Mouse (Mus musculus): ENCODE data around the gene Uba7. TPM values are rescaled to one million over a fixed set of nuclear protein-coding genes. Genes with fewer than 3 reads are reported as not detected.

The Uba7 gene
- polyA plus RNA-seq, 1 experiment from 2014 or later: 25.4 TPM

- Histone ChIP-seq H3K27me3 (no peaks in the 10 kb centered on the region), H3K4me1 (replicated peaks) (peaks cover 74% of the 10 kb centered on the region), H3K9ac (replicated peaks) (peak within 1 kb of the TSS; percentile 91), H3K27ac (peak within 1 kb of the TSS; percentile 100), H3K4me2 (peak within 1 kb of the TSS; percentile 98), H3K4me3 (replicated peaks) (peak within 1 kb of the TSS; percentile 77), H3K36me3 (peaks cover 10% of the 10 kb centered on the region), H3K9me3 (no peaks in the 10 kb centered on the region)
- ATAC-seq (ENCODE audit: insufficient number of reproducible peaks, insufficient read depth, low FRiP score, low TSS enrichment, low read depth): peak; percentile 72
- WGBS: 12% methylated on average over 14 of the region's 14 CpGs
Observed at GRCm38 (mm10) chr9:107982681-107983346, 7.5 kb downstream of the Uba7 start, which contains the start of gene Gm20661. Gm20661 (plus strand) TSS chr9:107983058.

DNA sequence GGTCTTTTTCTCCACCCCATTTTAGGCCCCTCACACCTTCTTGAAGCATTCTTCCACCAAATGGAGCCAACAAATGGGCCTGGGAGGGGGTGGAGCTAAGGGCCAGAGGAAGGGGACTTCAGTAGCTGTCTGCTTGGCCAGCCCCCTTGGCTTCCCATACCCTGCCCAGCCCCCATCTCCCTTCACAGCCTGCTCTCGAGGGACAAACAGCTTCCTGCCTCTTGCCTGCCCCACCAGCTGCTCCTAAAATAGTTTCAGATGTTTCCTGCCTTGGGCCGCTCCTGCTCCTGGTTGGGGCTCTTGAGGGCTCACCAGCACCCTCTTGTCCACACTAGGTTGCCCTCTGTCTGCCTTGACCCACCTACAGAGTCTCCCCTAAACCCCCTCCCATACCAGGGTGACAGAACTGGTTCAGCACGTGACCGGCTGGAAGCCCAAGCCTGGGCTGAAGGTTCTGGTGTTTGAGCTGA is 8.2 kb downstream of the Uba7 start:
- H3K4me3 ChIP-seq (replicated peaks): peak overlapping the region; percentile 77
- peak overlapping the region; percentile 91 for H3K9ac ChIP-seq (replicated peaks)
- H3K9me3 ChIP-seq: no peaks in the 10 kb centered on the region
- WGBS: 1% methylated on average over 4 of the region's 4 CpGs
- peak; percentile 32 for ATAC-seq (ENCODE audit: insufficient number of reproducible peaks, insufficient read depth, low FRiP score, low TSS enrichment, low read depth)
- H3K27me3 ChIP-seq: no peaks in the 10 kb centered on the region
- peak overlapping the region; percentile 98 for H3K4me2 ChIP-seq
- H3K4me1 ChIP-seq (replicated peaks): peaks cover 81% of the 10 kb centered on the region
- peak overlapping the region; percentile 100 for H3K27ac ChIP-seq
- H3K36me3 ChIP-seq: peaks cover 10% of the 10 kb centered on the region

- H3K4me2 ChIP-seq: peak overlapping the region; percentile 98
- WGBS: 19% methylated on average over 19 of the region's 19 CpGs
- H3K4me1 ChIP-seq (replicated peaks): peaks cover 76% of the 10 kb centered on the region
- peak overlapping the region; percentile 91 for H3K9ac ChIP-seq (replicated peaks)
- H3K36me3 ChIP-seq: peaks cover 10% of the 10 kb centered on the region
- no peak for ATAC-seq (ENCODE audit: insufficient number of reproducible peaks, insufficient read depth, low FRiP score, low TSS enrichment, low read depth)
- no peaks in the 10 kb centered on the region for H3K9me3 ChIP-seq
- peak overlapping the region; percentile 100 for H3K27ac ChIP-seq
- H3K27me3 ChIP-seq: no peaks in the 10 kb centered on the region
- H3K4me3 ChIP-seq (replicated peaks): peak overlapping the region; percentile 77
Observed at GRCm38 (mm10) chr9:107984052-107984753, 8.9 kb downstream of the Uba7 start.

DNA sequence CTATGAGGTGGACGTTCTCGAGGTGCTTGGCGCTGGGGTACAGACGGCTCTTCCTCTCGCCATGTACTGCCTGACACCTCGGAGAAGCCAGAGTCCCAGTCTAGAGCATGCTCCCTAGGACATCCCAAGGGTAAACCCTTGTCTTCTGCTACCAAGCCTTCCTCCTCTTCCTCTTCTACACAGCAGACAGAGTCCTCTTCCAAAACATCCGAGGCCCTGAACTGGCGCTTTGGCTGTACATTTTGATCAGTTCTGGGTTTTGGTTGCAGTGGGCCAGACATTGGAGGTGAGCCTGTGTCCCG is 9.4 kb downstream of the Uba7 start:
- peaks cover 10% of the 10 kb centered on the region for H3K36me3 ChIP-seq
- WGBS: 21% methylated on average over 9 of the region's 9 CpGs
- H3K9me3 ChIP-seq: no peaks in the 10 kb centered on the region
- peak overlapping the region; percentile 100 for H3K27ac ChIP-seq
- peak overlapping the region; percentile 98 for H3K4me2 ChIP-seq
- peak overlapping the region; percentile 77 for H3K4me3 ChIP-seq (replicated peaks)
- ATAC-seq (ENCODE audit: insufficient number of reproducible peaks, insufficient read depth, low FRiP score, low TSS enrichment, low read depth): no peak
- peak overlapping the region; percentile 91 for H3K9ac ChIP-seq (replicated peaks)
- peaks cover 73% of the 10 kb centered on the region for H3K4me1 ChIP-seq (replicated peaks)
- H3K27me3 ChIP-seq: no peaks in the 10 kb centered on the region

- H3K9me3 ChIP-seq: no peaks in the 10 kb centered on the region
- H3K27me3 ChIP-seq: no peaks in the 10 kb centered on the region
- H3K36me3 ChIP-seq: peaks cover 10% of the 10 kb centered on the region
- peak within 1 kb of the TSS; percentile 98 for H3K4me2 ChIP-seq
- peak within 1 kb of the TSS; percentile 91 for H3K9ac ChIP-seq (replicated peaks)
- peak; percentile 43 for ATAC-seq (ENCODE audit: insufficient number of reproducible peaks, insufficient read depth, low FRiP score, low TSS enrichment, low read depth)
- peaks cover 66% of the 10 kb centered on the region for H3K4me1 ChIP-seq (replicated peaks)
- under 1% methylated on average over 58 of the region's 58 CpGs for WGBS
- H3K27ac ChIP-seq: peak within 1 kb of the TSS; percentile 100
- peak within 1 kb of the TSS; percentile 77 for H3K4me3 ChIP-seq (replicated peaks)
Observed at GRCm38 (mm10) chr9:107985131-107986119, 10.1 kb downstream of the Uba7 start, which contains the start of gene Inka1. Inka1 (minus strand) TSS chr9:107985879.

DNA sequence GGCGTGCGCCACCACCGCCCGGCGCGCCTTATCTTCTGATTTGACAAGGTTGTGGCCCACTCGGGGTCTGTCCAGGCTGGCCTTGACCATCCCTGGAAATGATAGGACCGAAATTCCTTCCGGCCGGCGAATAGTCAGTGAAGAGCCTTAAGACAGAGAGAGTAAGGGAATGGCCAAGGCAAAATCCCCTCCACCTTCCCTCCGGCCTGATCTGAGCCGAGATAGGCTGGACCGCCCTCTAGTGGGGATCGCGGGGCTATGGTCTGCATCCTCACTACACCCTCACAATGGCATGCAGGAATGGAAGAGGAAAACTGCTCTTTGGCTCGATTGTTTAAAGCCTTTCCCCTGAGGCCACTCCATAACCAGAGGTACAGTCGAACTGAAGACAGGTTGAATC is 11.1 kb downstream of the Uba7 start:
- Histone ChIP-seq H3K4me1 (replicated peaks) (peaks cover 57% of the 10 kb centered on the region), H3K9me3 (no peaks in the 10 kb centered on the region), H3K9ac (replicated peaks) (peak overlapping the region; percentile 35; the same call in 1 of the 2 replicates), H3K4me2 (peak overlapping the region; percentile 98), H3K36me3 (peaks cover 10% of the 10 kb centered on the region; the same call in 1 of the 2 replicates), H3K27ac (peak overlapping the region; percentile 100), H3K27me3 (no peaks in the 10 kb centered on the region), H3K4me3 (replicated peaks) (peak overlapping the region; percentile 77)
- WGBS: 6% methylated on average over 18 of the region's 18 CpGs
- ATAC-seq (ENCODE audit: insufficient number of reproducible peaks, insufficient read depth, low FRiP score, low TSS enrichment, low read depth): no peak

DNA sequence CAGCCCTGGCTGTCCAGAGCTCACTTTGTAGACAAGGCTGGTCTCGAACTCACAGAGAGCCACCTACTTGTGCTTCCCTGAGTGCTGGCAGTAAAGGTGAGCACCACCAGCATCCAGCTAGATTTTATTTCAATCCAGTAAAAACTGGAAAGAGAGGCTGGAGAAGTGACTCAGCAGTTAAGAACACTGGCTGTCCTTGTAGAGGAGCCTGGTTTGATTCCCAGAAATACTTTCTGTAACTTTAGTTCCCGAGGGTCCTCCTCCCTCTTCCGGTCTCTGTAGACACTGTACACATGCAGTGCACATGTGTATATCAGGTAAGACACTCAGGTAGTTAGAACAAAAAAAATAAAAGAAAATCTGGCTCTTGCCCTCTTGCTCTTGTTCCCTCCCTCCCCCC is 12.6 kb downstream of the Uba7 start:
- Histone ChIP-seq H3K9me3 (no peaks in the 10 kb centered on the region), H3K4me3 (replicated peaks) (no peak overlapping the region), H3K27me3 (no peaks in the 10 kb centered on the region), H3K4me2 (no peak overlapping the region), H3K36me3 (peaks cover 10% of the 10 kb centered on the region; the same call in 1 of the 2 replicates), H3K9ac (replicated peaks) (no peak overlapping the region), H3K27ac (peak overlapping the region; percentile 62; the same call in 1 of the 2 replicates), H3K4me1 (replicated peaks) (peaks cover 41% of the 10 kb centered on the region)
- 61% methylated on average over 3 of the region's 3 CpGs for WGBS
- ATAC-seq (ENCODE audit: insufficient number of reproducible peaks, insufficient read depth, low FRiP score, low TSS enrichment, low read depth): no peak

GRCm38 (mm10) chr9:107992197-107992596 is 16.9 kb downstream of the Uba7 start, which contains the start of gene Cdhr4:
Cdhr4 (plus strand) TSS chr9:107992497.
- Histone ChIP-seq H3K9ac (replicated peaks) (no peak within 1 kb of the TSS), H3K36me3 (no peaks in the 10 kb centered on the region), H3K9me3 (no peaks in the 10 kb centered on the region), H3K4me3 (replicated peaks) (no peak within 1 kb of the TSS), H3K4me2 (no peak within 1 kb of the TSS), H3K4me1 (replicated peaks) (peaks cover 12% of the 10 kb centered on the region), H3K27ac (0 out of 2 replicates have a peak within 1 kb of the TSS, but pooled peaks have one; percentile 14), H3K27me3 (no peaks in the 10 kb centered on the region)
- no peak for ATAC-seq (ENCODE audit: insufficient number of reproducible peaks, insufficient read depth, low FRiP score, low TSS enrichment, low read depth)
- WGBS: 42% methylated on average over 2 of the region's 2 CpGs

DNA sequence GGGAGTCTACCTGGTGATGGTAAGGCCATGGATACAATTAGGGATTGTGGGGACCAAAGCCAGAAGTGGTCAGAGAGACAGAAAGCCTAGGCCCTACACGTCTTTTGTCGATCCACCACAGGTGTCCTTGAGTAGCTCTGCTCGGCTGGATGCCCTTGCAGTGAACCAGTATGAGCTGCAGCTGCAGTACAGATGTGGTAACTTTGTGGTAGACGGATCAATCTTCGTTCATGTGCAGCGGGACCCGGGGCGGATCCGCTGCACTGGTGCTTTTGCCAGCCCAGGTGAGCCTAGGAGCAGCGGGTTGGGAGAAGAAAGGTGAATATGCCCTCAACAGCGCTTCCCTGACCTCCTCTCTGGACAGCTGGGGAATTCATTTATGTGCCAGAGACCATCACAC is 17.7 kb downstream of the Uba7 start:
- H3K9ac ChIP-seq (replicated peaks): no peak overlapping the region
- no peak overlapping the region for H3K4me2 ChIP-seq
- H3K36me3 ChIP-seq: no peaks in the 10 kb centered on the region
- no peak overlapping the region for H3K4me3 ChIP-seq (replicated peaks)
- ATAC-seq (ENCODE audit: insufficient number of reproducible peaks, insufficient read depth, low FRiP score, low TSS enrichment, low read depth): no peak
- WGBS: 81% methylated on average over 11 of the region's 11 CpGs
- H3K27me3 ChIP-seq: no peaks in the 10 kb centered on the region
- peaks cover 6% of the 10 kb centered on the region for H3K4me1 ChIP-seq (replicated peaks)
- no peaks in the 10 kb centered on the region for H3K9me3 ChIP-seq
- H3K27ac ChIP-seq: 0 out of 2 replicates have a peak overlapping the region, but pooled peaks have one; percentile 14

DNA sequence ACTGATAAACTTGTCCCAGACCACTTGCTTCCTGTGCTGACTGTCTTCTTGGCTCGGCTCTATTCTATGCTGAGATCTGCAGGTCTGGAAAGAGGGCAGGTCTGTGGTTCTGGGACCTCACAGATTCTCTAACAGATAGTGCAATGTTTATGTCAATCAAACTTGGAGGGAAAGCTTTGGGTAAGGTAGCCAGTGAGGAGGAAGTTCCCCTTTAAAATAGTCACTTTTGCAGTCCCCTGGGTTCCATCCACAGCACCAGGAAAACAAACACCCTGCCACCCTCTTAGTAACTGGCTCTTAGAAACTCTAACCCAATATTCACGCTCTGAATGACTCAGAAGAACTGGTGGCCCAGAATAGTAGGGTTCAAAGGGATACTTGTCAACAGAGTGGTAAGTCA is 19.2 kb downstream of the Uba7 start:
- H3K27ac ChIP-seq: no peak overlapping the region
- H3K4me2 ChIP-seq: no peak overlapping the region
- no peaks in the 10 kb centered on the region for H3K9me3 ChIP-seq
- no peaks in the 10 kb centered on the region for H3K27me3 ChIP-seq
- ATAC-seq (ENCODE audit: insufficient number of reproducible peaks, insufficient read depth, low FRiP score, low TSS enrichment, low read depth): no peak
- H3K4me1 ChIP-seq (replicated peaks): no peaks in the 10 kb centered on the region; the same call in 1 of the 2 replicates
- 57% methylated on average over 2 of the region's 2 CpGs for WGBS
- no peak overlapping the region for H3K9ac ChIP-seq (replicated peaks)
- no peak overlapping the region for H3K4me3 ChIP-seq (replicated peaks)
- no peaks in the 10 kb centered on the region for H3K36me3 ChIP-seq
